Mouse (Mus musculus): ENCODE results near the gene Col4a2. TPM values are rescaled to one million over a fixed set of nuclear protein-coding genes. Genes with fewer than 3 reads are reported as not detected.

Gene Col4a2
- polyA plus RNA-seq, 1 experiment from 2014 or later = 26.5 TPM

DNA sequence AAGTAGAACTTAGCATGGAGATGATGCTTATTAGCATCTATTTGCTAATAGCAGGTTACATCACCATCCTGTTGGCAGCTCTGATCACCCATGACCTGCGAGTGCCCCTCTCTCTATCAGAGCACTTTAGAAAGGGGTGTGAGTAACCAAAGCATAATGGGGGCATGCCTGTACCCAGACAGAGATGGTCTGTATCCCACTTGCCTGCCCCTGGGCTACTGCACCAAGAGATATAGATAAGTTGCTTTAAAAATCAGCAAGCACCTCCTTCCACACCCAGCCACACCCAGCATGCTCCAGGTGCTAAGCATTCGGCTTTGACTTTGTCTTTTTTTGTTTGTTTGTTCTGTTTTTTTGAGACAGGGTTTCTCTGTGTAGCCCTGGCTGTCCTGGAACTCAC, 163.3 kb downstream of the Col4a2 start:
- DNase-seq (ENCODE audit: low spot score) (no peak), ATAC-seq (ENCODE audit: insufficient number of reproducible peaks, low FRiP score, low TSS enrichment, low read depth) (no peak)
- Histone ChIP-seq H3K4me2 (ENCODE audit: low read depth, severe bottlenecking) (no peak overlapping the region), H3K27ac (replicated peaks; ENCODE audit: low read depth, low read length) (no peak overlapping the region), H3K4me1 (ENCODE audit: control insufficient read depth, insufficient read depth, low read length) (peaks cover 18% of the 10 kb centered on the region), H3K9me3 (ENCODE audit: control insufficient read depth, low read length) (no peaks in the 10 kb centered on the region), H3K27me3 (ENCODE audit: control insufficient read depth, insufficient read depth, low read length) (peaks cover 50% of the 10 kb centered on the region), H3K4me3 (ENCODE audit: low read depth, low read length) (no peak overlapping the region), H3K9ac (ENCODE audit: low read length) (no peak overlapping the region), H3K36me3 (ENCODE audit: control insufficient read depth, insufficient read depth, low read length) (no peaks in the 10 kb centered on the region)
- WGBS = 3% methylated on average over 2 of the region's 2 CpGs

DNA sequence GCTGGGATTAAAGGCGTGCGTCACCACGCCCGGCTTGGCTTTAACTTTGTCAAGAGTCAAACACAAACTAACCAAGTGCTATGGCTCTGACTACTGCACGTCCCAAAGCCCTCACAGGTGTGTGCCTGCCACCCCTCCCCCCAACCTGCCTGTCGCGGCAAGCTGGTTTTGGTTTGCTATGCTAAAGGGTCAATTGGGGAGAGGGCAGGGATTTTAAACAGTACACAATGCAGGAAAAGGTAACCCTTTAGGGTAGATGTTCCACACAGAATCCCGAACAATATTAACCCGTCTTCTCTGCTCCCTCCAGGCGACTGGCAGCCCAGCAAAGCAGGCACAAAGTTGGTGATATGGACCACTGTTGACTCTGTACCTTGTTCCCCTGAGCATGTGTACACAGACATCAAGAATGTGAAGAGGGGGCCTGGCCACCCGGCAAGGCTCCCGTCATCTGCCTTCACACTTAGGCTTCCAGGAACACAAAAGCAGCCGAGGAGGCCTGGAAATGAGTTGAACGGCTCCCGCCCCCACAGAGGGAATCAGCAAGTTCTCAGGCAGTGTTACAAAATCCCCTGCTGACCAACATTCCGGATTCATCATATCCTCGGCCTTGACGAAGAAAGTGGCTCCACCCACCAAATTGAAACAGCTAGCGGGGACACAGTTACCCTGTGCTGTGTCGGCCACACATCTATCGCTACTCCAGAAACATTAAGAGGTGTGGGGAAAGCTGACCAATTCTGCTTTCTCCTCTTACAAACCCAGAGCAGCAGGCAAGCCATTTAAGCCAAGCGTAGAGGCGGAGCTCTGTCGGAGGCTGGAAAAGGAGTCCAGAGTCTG, 164.0 kb downstream of the Col4a2 start:
- H3K9me3 ChIP-seq (ENCODE audit: control insufficient read depth, low read length) = no peaks in the 10 kb centered on the region
- no peak overlapping the region for H3K9ac ChIP-seq (ENCODE audit: low read length)
- H3K27ac ChIP-seq (replicated peaks; ENCODE audit: low read depth, low read length) = no peak overlapping the region
- ATAC-seq (ENCODE audit: insufficient number of reproducible peaks, low FRiP score, low TSS enrichment, low read depth) (no peak), DNase-seq (ENCODE audit: low spot score) (peak; percentile 69)
- H3K4me2 ChIP-seq (ENCODE audit: low read depth, severe bottlenecking) = peak overlapping the region; percentile 36
- H3K36me3 ChIP-seq (ENCODE audit: control insufficient read depth, insufficient read depth, low read length) = no peaks in the 10 kb centered on the region
- peaks cover 18% of the 10 kb centered on the region for H3K4me1 ChIP-seq (ENCODE audit: control insufficient read depth, insufficient read depth, low read length)
- H3K4me3 ChIP-seq (ENCODE audit: low read depth, low read length) = no peak overlapping the region
- H3K27me3 ChIP-seq (ENCODE audit: control insufficient read depth, insufficient read depth, low read length) = peaks cover 52% of the 10 kb centered on the region
- WGBS = 4% methylated on average over 24 of the region's 24 CpGs

- H3K4me1 ChIP-seq (ENCODE audit: control insufficient read depth, insufficient read depth, low read length) = peaks cover 18% of the 10 kb centered on the region
- DNase-seq (ENCODE audit: low spot score) (no peak), ATAC-seq (ENCODE audit: insufficient number of reproducible peaks, low FRiP score, low TSS enrichment, low read depth) (no peak)
- H3K27ac ChIP-seq (replicated peaks; ENCODE audit: low read depth, low read length) = no peak overlapping the region
- H3K9me3 ChIP-seq (ENCODE audit: control insufficient read depth, low read length) = no peaks in the 10 kb centered on the region
- 3% methylated on average over 9 of the region's 9 CpGs for WGBS
- H3K4me3 ChIP-seq (ENCODE audit: low read depth, low read length) = no peak overlapping the region
- H3K9ac ChIP-seq (ENCODE audit: low read length) = no peak overlapping the region
- H3K4me2 ChIP-seq (ENCODE audit: low read depth, severe bottlenecking) = peak overlapping the region; percentile 36; the same call in 1 of the 2 replicates
- no peaks in the 10 kb centered on the region for H3K36me3 ChIP-seq (ENCODE audit: control insufficient read depth, insufficient read depth, low read length)
- peaks cover 55% of the 10 kb centered on the region for H3K27me3 ChIP-seq (ENCODE audit: control insufficient read depth, insufficient read depth, low read length)
Measured at GRCm38 (mm10) chr8:11477178-11477553, 164.6 kb downstream of the Col4a2 start.

DNA sequence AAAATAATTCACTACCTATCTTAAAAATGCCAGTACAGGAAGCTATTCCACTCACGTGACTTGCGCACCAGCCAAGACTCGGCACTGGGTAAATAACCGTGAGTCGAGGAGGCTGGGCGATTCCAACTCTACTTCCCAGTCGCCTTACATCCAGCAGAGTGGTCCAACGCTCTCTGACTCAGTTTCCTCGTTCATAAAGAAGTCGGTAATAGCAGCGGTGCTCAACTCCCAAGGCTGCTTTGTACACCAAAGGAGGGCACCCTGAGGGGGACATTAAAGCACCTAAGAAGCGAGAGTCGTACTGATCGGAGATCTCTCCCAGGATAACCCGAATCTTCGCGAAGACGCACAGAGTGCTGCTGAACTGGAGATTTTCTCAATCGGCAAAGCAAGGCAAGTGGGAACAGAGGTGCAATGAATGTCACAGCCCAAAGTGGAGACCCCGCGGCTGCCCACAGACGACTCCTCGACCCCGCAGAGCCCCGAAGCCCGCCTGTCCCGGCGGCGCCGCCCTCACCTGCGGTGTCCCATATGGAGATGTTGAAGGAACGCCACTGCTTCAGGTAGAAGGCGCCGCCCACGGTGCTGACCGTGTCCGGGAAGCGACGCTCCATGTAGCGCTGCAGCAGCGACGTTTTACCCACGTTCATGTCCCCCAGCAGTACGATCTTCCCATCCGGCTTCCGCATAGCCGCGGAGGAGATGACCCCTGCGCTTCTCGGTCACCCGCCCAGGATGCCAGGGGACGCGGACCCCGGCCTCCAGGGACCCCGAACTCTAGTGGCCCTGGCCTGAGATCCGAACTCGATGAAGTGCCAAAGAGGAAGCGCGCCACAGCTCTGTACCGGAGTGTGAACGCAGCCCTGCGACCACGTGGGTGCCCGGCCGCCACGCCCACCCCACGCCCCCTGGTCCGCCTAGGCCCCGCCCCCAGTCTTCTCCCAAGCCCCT, 165.5 kb downstream of the Col4a2 start, which contains the start of gene Rab20:
Gene Rab20, minus strand, starts transcription at position 900 of the 951 bp plus-strand sequence.
- H3K4me1 ChIP-seq (ENCODE audit: control insufficient read depth, insufficient read depth, low read length) = peaks cover 17% of the 10 kb centered on the region
- ATAC-seq (ENCODE audit: insufficient number of reproducible peaks, low FRiP score, low TSS enrichment, low read depth) (peak; percentile 45; the same call in 1 of the 2 replicates), DNase-seq (ENCODE audit: low spot score) (peak; percentile 83)
- no peaks in the 10 kb centered on the region for H3K9me3 ChIP-seq (ENCODE audit: control insufficient read depth, low read length)
- peak within 1 kb of the TSS; percentile 91 for H3K4me2 ChIP-seq (ENCODE audit: low read depth, severe bottlenecking)
- H3K4me3 ChIP-seq (ENCODE audit: low read depth, low read length) = peak within 1 kb of the TSS; percentile 52
- WGBS = under 1% methylated on average over 66 of the region's 69 CpGs
- H3K36me3 ChIP-seq (ENCODE audit: control insufficient read depth, insufficient read depth, low read length) = no peaks in the 10 kb centered on the region
- H3K27me3 ChIP-seq (ENCODE audit: control insufficient read depth, insufficient read depth, low read length) = peaks cover 55% of the 10 kb centered on the region
- no peak within 1 kb of the TSS for H3K9ac ChIP-seq (ENCODE audit: low read length)
- H3K27ac ChIP-seq (replicated peaks; ENCODE audit: low read depth, low read length) = no peak within 1 kb of the TSS

DNA sequence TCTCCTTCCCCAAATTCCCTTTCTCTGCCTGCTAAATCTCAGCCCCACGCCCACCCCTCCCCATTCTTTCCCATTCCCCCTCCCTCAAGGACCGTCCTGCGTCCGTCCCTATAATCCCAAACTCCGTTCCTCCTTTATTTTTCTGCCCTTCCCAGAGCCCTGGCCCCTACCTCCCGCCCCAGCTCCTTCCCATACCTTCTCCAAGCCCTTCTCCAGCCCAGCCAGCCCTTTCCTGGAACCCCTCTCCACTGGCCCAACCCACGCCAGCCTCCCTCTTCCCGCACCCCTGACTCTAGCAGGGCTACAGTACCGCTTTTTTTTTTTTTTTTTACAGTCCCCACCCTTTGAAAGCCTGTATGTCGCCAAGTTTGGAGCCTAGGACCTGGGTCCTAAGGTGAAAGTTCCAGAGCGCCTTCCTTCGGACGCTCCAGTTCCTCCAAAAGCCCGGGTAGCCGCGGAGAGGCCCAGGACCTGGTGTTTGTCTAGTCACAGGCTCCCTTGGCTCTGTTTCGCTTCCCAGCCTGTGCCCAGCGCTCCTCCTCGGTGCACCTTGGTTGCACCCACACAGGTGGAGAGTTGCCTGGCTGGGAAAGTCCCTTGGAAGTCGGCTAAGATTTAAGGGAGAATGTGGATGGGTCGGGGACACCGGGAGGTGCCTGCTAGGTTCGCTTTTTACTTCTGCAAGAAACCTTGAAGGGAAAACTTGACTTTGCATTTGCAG, 166.4 kb downstream of the Col4a2 start:
- Histone ChIP-seq H3K4me1 (ENCODE audit: control insufficient read depth, insufficient read depth, low read length) (peaks cover 12% of the 10 kb centered on the region; the same call in 1 of the 2 replicates), H3K4me2 (ENCODE audit: low read depth, severe bottlenecking) (peak overlapping the region; percentile 91), H3K36me3 (ENCODE audit: control insufficient read depth, insufficient read depth, low read length) (no peaks in the 10 kb centered on the region), H3K4me3 (ENCODE audit: low read depth, low read length) (peak overlapping the region; percentile 52), H3K27me3 (ENCODE audit: control insufficient read depth, insufficient read depth, low read length) (peaks cover 55% of the 10 kb centered on the region), H3K9ac (ENCODE audit: low read length) (no peak overlapping the region), H3K9me3 (ENCODE audit: control insufficient read depth, low read length) (no peaks in the 10 kb centered on the region), H3K27ac (replicated peaks; ENCODE audit: low read depth, low read length) (no peak overlapping the region)
- ATAC-seq (ENCODE audit: insufficient number of reproducible peaks, low FRiP score, low TSS enrichment, low read depth) = peak; percentile 24; the same call in 1 of the 2 replicates
- peak; percentile 52 for DNase-seq (ENCODE audit: low spot score)
- under 1% methylated on average over 23 of the region's 23 CpGs for WGBS

- no peak overlapping the region for H3K4me2 ChIP-seq (ENCODE audit: low read depth, severe bottlenecking)
Measured at GRCm38 (mm10) chr8:11479591-11479990, 167.0 kb downstream of the Col4a2 start.

GRCm38 (mm10) chr8:11481876-11482275, 169.3 kb downstream of the Col4a2 start:
- no peaks in the 10 kb centered on the region for H3K9me3 ChIP-seq (ENCODE audit: control insufficient read depth, low read length)
- H3K4me3 ChIP-seq (ENCODE audit: low read depth, low read length) = no peak overlapping the region
- ATAC-seq (ENCODE audit: insufficient number of reproducible peaks, low FRiP score, low TSS enrichment, low read depth) (no peak), DNase-seq (ENCODE audit: low spot score) (no peak)
- H3K27ac ChIP-seq (replicated peaks; ENCODE audit: low read depth, low read length) = no peak overlapping the region
- H3K27me3 ChIP-seq (ENCODE audit: control insufficient read depth, insufficient read depth, low read length) = peaks cover 34% of the 10 kb centered on the region
- H3K4me2 ChIP-seq (ENCODE audit: low read depth, severe bottlenecking) = no peak overlapping the region
- H3K9ac ChIP-seq (ENCODE audit: low read length) = no peak overlapping the region
- H3K36me3 ChIP-seq (ENCODE audit: control insufficient read depth, insufficient read depth, low read length) = no peaks in the 10 kb centered on the region
- 72% methylated on average over 3 of the region's 3 CpGs for WGBS
- H3K4me1 ChIP-seq (ENCODE audit: control insufficient read depth, insufficient read depth, low read length) = peaks cover 6% of the 10 kb centered on the region; the same call in 1 of the 2 replicates

More at GRCm38 (mm10) chr8:11479591-11479990, 167.0 kb downstream of the Col4a2 start:
- no peak overlapping the region for H3K4me3 ChIP-seq (ENCODE audit: low read depth, low read length)
- H3K36me3 ChIP-seq (ENCODE audit: control insufficient read depth, insufficient read depth, low read length) = no peaks in the 10 kb centered on the region
- H3K27me3 ChIP-seq (ENCODE audit: control insufficient read depth, insufficient read depth, low read length) = peaks cover 52% of the 10 kb centered on the region
- no peak overlapping the region for H3K9ac ChIP-seq (ENCODE audit: low read length)
- 4% methylated on average over 14 of the region's 14 CpGs for WGBS
- no peaks in the 10 kb centered on the region for H3K9me3 ChIP-seq (ENCODE audit: control insufficient read depth, low read length)
- H3K27ac ChIP-seq (replicated peaks; ENCODE audit: low read depth, low read length) = no peak overlapping the region
- H3K4me1 ChIP-seq (ENCODE audit: control insufficient read depth, insufficient read depth, low read length) = peaks cover 12% of the 10 kb centered on the region; the same call in 1 of the 2 replicates
- ATAC-seq (ENCODE audit: insufficient number of reproducible peaks, low FRiP score, low TSS enrichment, low read depth) (no peak), DNase-seq (ENCODE audit: low spot score) (no peak)
